Mouse (Mus musculus): Measurements from ENCODE around the gene Ing1.
A peak's percentile ranks its signal among the peaks of the same experiment; 100 is the strongest.

Ing1 gene

GRCm38 (mm10) chr8:11554799-11555719 lies at the start of gene Ing1:
Gene Ing1, plus strand, starts transcription at chr8:11555571.
- peak; percentile 98 for DNase-seq (ENCODE audit: low spot score)

GRCm38 (mm10) chr8:11506074-11506473 lies 49.3 kb upstream of the Ing1 start:
- DNase-seq (ENCODE audit: low spot score), result no peak

- peak; percentile 76 for DNase-seq (ENCODE audit: low spot score)
Observed at GRCm38 (mm10) chr8:11506802-11507201, 48.6 kb upstream of the Ing1 start.

GRCm38 (mm10) chr8:11508880-11509279 lies 46.5 kb upstream of the Ing1 start:
- no peak for DNase-seq (ENCODE audit: low spot score)

GRCm38 (mm10) chr8:11510971-11511370 lies 44.4 kb upstream of the Ing1 start:
- no peak for DNase-seq (ENCODE audit: low spot score)

- no peak for DNase-seq (ENCODE audit: low spot score)
Observed at GRCm38 (mm10) chr8:11512711-11513110, 42.7 kb upstream of the Ing1 start.

GRCm38 (mm10) chr8:11513247-11513646 lies 42.1 kb upstream of the Ing1 start:
- DNase-seq (ENCODE audit: low spot score), result no peak

- DNase-seq (ENCODE audit: low spot score), result no peak
Observed at GRCm38 (mm10) chr8:11516292-11516691, 39.1 kb upstream of the Ing1 start.

GRCm38 (mm10) chr8:11517366-11518055 lies 37.9 kb upstream of the Ing1 start:
- no peak for DNase-seq (ENCODE audit: low spot score)

- DNase-seq (ENCODE audit: low spot score), result no peak
Observed at GRCm38 (mm10) chr8:11518056-11518396, 37.3 kb upstream of the Ing1 start.

GRCm38 (mm10) chr8:11518676-11519075 lies 36.7 kb upstream of the Ing1 start:
- no peak for DNase-seq (ENCODE audit: low spot score)

GRCm38 (mm10) chr8:11523331-11523730 lies 32.0 kb upstream of the Ing1 start:
- no peak for DNase-seq (ENCODE audit: low spot score)

GRCm38 (mm10) chr8:11530155-11530770 lies 25.1 kb upstream of the Ing1 start:
- DNase-seq (ENCODE audit: low spot score), result no peak

GRCm38 (mm10) chr8:11530849-11531248 lies 24.5 kb upstream of the Ing1 start:
- DNase-seq (ENCODE audit: low spot score), result no peak

GRCm38 (mm10) chr8:11534494-11534893 lies 20.9 kb upstream of the Ing1 start:
- DNase-seq (ENCODE audit: low spot score), result no peak

- no peak for DNase-seq (ENCODE audit: low spot score)
Observed at GRCm38 (mm10) chr8:11539049-11539448, 16.3 kb upstream of the Ing1 start.

- no peak for DNase-seq (ENCODE audit: low spot score)
Observed at GRCm38 (mm10) chr8:11540182-11540581, 15.2 kb upstream of the Ing1 start.

GRCm38 (mm10) chr8:11542031-11542430 lies 13.3 kb upstream of the Ing1 start:
- no peak for DNase-seq (ENCODE audit: low spot score)

- DNase-seq (ENCODE audit: low spot score), result no peak
Observed at GRCm38 (mm10) chr8:11542866-11543265, 12.5 kb upstream of the Ing1 start.

GRCm38 (mm10) chr8:11544386-11544785 lies 11.0 kb upstream of the Ing1 start:
- peak; percentile 51 for DNase-seq (ENCODE audit: low spot score)

GRCm38 (mm10) chr8:11547063-11547462 lies 8.3 kb upstream of the Ing1 start:
- DNase-seq (ENCODE audit: low spot score), result peak; percentile 49

- peak; percentile 79 for DNase-seq (ENCODE audit: low spot score)
Observed at GRCm38 (mm10) chr8:11549706-11550105, 5.7 kb upstream of the Ing1 start.
